Mouse (Mus musculus) olfactory bulb, adult 2 months (tissue): ENCODE measurements around the gene Aco2.

Source experiments
- CTCF ChIP-seq: fragments of 200-500 bp; IDR thresholded peaks from 2 replicates; pipeline ENCODE4 v1.5.1; 2012; ENCODE audit warnings: low read depth, mild to moderate bottlenecking, low read length, moderate library complexity; ENCODE audit not compliant: insufficient read depth
- POLR2A ChIP-seq: fragments of 200-500 bp; IDR thresholded peaks from 2 replicates; pipeline ENCODE4 v1.6.1; 2012; ENCODE audit warnings: mild to moderate bottlenecking, low read depth, low read length, moderate library complexity; ENCODE audit not compliant: insufficient read depth

DNA sequence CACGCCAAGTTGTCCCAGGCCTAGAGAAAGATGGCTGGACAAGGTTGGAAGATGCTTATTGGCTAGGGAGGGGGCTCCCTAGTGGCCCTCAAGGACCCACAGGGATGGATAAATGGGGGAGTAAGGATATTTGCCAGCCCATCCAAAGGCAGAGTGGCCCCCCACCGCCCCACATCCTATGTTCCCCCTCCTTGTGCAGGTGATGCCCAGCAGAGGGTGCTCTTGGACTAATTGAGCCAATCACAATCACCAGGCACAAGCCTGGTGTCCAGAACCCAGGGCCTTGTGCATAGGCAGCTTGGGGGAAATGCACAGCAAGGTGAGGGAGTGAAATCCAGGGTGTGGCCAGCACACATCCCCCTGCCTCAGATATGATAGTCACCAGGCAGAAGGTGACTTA lies 66.1 kb downstream of the Aco2 start:
- peak; percentile 53; the same call in 1 of the 2 replicates for TF ChIP-seq CTCF
- no peak for TF ChIP-seq POLR2A
